Mouse (Mus musculus) embryonic fibroblast, embryonic 13.5 days (primary cell): ENCODE data around the gene Mras.

ENCODE experiments used
- CTCF ChIP-seq: IDR thresholded peaks from 2 replicates; pipeline ENCODE4 v1.5.1; 2011; ENCODE audit warnings: mild to moderate bottlenecking, control low read depth, low read length, moderate library complexity, borderline replicate concordance; ENCODE audit not compliant: insufficient read depth
- POLR2A ChIP-seq: IDR thresholded peaks from 2 replicates; pipeline ENCODE4 v1.6.1; 2011; ENCODE audit warnings: low read depth, mild to moderate bottlenecking, control low read depth, low read length, moderate library complexity

DNA sequence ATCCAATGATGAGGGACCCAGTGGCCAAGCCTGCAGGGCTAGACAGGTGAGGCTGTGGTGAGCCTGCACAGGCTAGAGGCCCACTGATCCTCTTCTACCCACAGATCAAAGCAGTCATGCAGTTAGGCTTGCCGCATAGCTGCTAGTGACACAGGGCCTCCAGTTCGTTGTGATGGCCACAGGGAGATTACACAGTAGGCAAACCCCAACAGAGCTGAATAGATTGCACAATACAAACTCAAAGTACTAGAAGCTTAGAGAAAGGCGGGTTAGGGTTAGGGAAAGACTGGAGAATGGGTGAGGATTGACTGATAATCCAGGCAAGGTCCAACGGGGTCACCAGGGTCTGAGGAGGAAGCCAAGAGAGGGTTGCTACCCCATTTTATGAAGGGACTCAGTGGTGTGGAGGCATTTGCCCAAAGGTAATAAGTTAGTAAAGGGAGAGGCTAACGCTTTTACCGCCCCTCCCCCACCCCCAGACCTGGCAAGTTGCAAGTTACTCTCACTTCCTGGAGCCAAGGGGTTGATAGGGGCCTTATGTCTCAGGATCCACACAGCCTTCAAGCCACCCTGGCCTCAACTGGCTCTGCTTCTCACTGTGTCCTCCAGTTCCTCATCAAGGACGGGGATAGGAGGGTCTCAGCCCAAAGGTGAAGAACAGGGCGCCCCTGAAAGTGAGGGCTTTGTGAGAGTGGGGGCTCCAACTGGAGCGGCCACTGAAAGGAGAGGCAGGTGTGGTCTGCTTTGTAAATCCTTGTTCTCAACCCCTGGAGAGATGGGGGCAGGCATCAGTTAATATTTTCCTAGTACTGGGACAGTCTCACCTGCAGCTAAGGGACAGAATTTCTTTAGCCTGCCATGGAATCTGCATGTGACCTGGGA lies 13.2 kb downstream of the Mras start:
- TF ChIP-seq CTCF = no peak
- no peak for TF ChIP-seq POLR2A
